Mouse (Mus musculus): ENCODE data around the gene Lyzl4. TPM values are rescaled to one million over a fixed set of nuclear protein-coding genes. Genes with fewer than 3 reads are reported as not detected.
A peak's percentile ranks its signal among the peaks of the same experiment; 100 is the strongest.

The Lyzl4 gene
- total and polyA plus RNA-seq, 2 experiments from 2014 or later: not detected

DNA sequence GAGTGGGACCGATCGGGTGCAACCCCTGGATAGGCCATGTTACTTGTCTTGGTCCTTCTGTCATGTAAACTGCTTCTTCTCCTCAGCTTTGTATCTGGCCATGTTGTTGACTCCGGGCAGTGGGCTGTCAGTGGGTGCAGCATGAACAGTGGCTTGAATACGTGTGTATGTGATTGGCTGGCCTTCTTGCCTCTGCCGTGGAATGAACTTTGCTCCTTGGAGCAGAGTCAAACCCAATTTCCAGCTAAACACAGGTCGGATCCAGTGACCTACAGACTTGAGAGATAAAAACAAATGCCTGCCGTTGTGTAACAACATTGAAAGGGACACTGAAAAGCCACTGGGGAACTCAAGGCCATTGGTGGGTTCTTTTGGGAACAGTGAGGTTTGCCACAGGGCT lies 75.5 kb downstream of the Lyzl4 start:
- Histone ChIP-seq H3K9ac (replicated peaks; ENCODE audit: low read depth, low read length) (no peak overlapping the region), H3K4me3 (ENCODE audit: low read depth, low read length) (no peak overlapping the region), H3K4me1 (ENCODE audit: control insufficient read depth, insufficient read depth) (no peaks in the 10 kb centered on the region), H3K36me3 (replicated peaks; ENCODE audit: control insufficient read depth, insufficient read depth, low read length) (no peaks in the 10 kb centered on the region), H3K27ac (ENCODE audit: low read depth) (no peak overlapping the region), H3K9me3 (replicated peaks; ENCODE audit: control insufficient read depth, low read length) (peaks cover 9% of the 10 kb centered on the region; the same call in 1 of the 2 replicates), H3K4me2 (ENCODE audit: low read depth, low read length) (no peak overlapping the region), H3K27me3 (ENCODE audit: control insufficient read depth, insufficient read depth, low read length) (no peaks in the 10 kb centered on the region)
- ATAC-seq (ENCODE audit: insufficient read depth, low read depth) (no peak), DNase-seq (ENCODE audit: low spot score) (no peak)
- 78% methylated on average over 7 of the region's 7 CpGs for WGBS
- no peak for TF ChIP-seq CTCF (IDR thresholded peaks at IDR 0.05; ENCODE audit: low read depth)
- TF ChIP-seq EP300 (IDR thresholded peaks at IDR 0.05; ENCODE audit: low read depth): no peak

DNA sequence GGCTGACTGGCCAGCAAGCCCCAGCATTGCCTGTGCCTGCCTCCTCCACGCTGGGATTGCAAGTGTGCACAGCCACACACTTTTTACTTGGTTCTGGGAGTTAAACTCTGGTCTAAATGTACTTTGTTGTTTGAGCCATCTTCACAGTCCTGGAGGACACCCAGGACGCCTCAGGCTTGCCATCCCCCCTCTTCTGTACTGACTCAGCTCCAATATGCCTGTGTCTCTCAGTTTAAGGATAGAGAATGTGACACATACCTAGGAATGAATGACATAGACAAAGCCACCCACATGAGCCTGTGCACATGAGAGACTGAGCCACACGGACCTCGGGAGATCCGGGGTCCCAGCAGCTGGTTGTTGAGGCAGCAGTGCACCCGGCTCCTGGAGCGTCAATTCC lies 78.6 kb downstream of the Lyzl4 start:
- Histone ChIP-seq H3K9ac (replicated peaks; ENCODE audit: low read depth, low read length) (no peak overlapping the region), H3K4me2 (ENCODE audit: low read depth, low read length) (no peak overlapping the region), H3K27me3 (ENCODE audit: control insufficient read depth, insufficient read depth, low read length) (no peaks in the 10 kb centered on the region), H3K9me3 (replicated peaks; ENCODE audit: control insufficient read depth, low read length) (no peaks in the 10 kb centered on the region), H3K27ac (ENCODE audit: low read depth) (no peak overlapping the region), H3K4me1 (ENCODE audit: control insufficient read depth, insufficient read depth) (no peaks in the 10 kb centered on the region), H3K36me3 (replicated peaks; ENCODE audit: control insufficient read depth, insufficient read depth, low read length) (no peaks in the 10 kb centered on the region), H3K4me3 (ENCODE audit: low read depth, low read length) (no peak overlapping the region)
- 83% methylated on average over 7 of the region's 7 CpGs for WGBS
- no peak for TF ChIP-seq EP300 (IDR thresholded peaks at IDR 0.05; ENCODE audit: low read depth)
- no peak for TF ChIP-seq CTCF (IDR thresholded peaks at IDR 0.05; ENCODE audit: low read depth)
- DNase-seq (ENCODE audit: low spot score) (no peak), ATAC-seq (ENCODE audit: insufficient read depth, low read depth) (no peak)

DNA sequence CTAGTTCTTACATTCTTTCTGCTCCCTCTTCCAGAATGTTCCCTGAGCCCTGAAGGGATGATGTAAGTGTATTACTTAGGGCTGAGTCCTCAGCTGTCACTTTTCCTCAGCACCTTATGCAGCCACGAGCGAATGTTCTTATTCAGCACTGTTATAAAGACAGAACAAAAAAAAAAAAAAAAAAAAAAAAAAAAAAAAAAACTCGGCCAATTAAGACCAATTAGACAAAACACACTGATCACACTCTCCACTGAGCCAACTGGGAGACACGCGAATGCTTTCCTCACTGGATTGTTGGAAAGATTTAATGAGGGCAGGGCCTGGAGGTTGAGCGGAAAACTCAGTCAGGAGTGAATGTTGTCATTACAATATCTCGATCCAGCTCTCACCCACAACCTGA lies 81.4 kb downstream of the Lyzl4 start:
- ATAC-seq (ENCODE audit: insufficient read depth, low read depth) (no peak), DNase-seq (ENCODE audit: low spot score) (no peak)
- Histone ChIP-seq H3K9ac (replicated peaks; ENCODE audit: low read depth, low read length) (no peak overlapping the region), H3K4me3 (ENCODE audit: low read depth, low read length) (no peak overlapping the region), H3K27ac (ENCODE audit: low read depth) (no peak overlapping the region), H3K27me3 (ENCODE audit: control insufficient read depth, insufficient read depth, low read length) (no peaks in the 10 kb centered on the region), H3K4me2 (ENCODE audit: low read depth, low read length) (no peak overlapping the region), H3K9me3 (replicated peaks; ENCODE audit: control insufficient read depth, low read length) (no peaks in the 10 kb centered on the region), H3K36me3 (replicated peaks; ENCODE audit: control insufficient read depth, insufficient read depth, low read length) (no peaks in the 10 kb centered on the region), H3K4me1 (ENCODE audit: control insufficient read depth, insufficient read depth) (peaks cover 17% of the 10 kb centered on the region)
- TF ChIP-seq EP300 (IDR thresholded peaks at IDR 0.05; ENCODE audit: low read depth): no peak
- no peak for TF ChIP-seq CTCF (IDR thresholded peaks at IDR 0.05; ENCODE audit: low read depth)
- 78% methylated on average over 7 of the region's 7 CpGs for WGBS

DNA sequence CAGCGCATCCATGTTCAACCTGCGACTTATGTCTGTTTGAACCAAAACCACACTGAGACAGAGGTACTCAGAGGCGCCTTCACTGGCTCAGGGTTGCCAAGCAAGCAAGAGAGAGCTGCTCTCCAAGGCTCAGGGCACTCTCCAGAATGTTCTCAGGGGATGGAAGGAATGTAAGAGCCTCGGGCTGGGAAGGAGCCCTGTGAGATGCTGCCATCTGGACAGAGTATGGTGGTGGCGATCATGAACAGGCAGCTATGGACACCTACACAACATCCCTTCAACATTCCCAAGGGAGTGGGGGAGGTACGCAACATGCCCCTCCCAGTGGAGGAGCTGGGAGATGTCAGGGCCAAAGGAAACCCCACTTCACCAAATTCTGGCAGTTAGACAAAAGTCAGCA lies 83.7 kb downstream of the Lyzl4 start:
- Histone ChIP-seq H3K9me3 (replicated peaks; ENCODE audit: control insufficient read depth, low read length) (no peaks in the 10 kb centered on the region), H3K9ac (replicated peaks; ENCODE audit: low read depth, low read length) (no peak overlapping the region), H3K4me2 (ENCODE audit: low read depth, low read length) (no peak overlapping the region), H3K4me1 (ENCODE audit: control insufficient read depth, insufficient read depth) (peaks cover 17% of the 10 kb centered on the region), H3K27ac (ENCODE audit: low read depth) (no peak overlapping the region), H3K27me3 (ENCODE audit: control insufficient read depth, insufficient read depth, low read length) (no peaks in the 10 kb centered on the region), H3K36me3 (replicated peaks; ENCODE audit: control insufficient read depth, insufficient read depth, low read length) (no peaks in the 10 kb centered on the region), H3K4me3 (ENCODE audit: low read depth, low read length) (no peak overlapping the region)
- no peak for ATAC-seq (ENCODE audit: insufficient read depth, low read depth)
- no peak for DNase-seq (ENCODE audit: low spot score)
- TF ChIP-seq EP300 (IDR thresholded peaks at IDR 0.05; ENCODE audit: low read depth): no peak
- no peak for TF ChIP-seq CTCF (IDR thresholded peaks at IDR 0.05; ENCODE audit: low read depth)
- WGBS: 84% methylated on average over 6 of the region's 6 CpGs

DNA sequence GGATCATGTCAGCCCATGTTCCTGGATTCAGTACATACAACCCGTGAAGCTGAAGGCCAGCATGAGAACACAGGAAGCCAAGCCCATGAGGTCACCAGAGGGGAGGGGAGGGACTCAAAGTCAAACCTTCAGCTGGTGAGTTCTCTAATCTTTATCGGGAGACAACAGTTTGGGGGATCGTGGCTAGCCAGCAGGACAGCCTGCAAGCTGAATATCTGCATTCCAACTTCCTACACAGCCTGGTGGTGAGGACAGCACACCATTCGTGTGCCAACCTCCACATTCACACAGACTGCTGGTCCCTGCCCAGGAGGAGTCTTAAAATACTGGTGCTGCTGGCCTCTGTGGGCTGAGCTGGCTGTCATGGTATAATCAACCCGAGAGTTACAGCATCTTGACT lies 85.0 kb downstream of the Lyzl4 start:
- Histone ChIP-seq H3K4me2 (ENCODE audit: low read depth, low read length) (no peak overlapping the region), H3K4me3 (ENCODE audit: low read depth, low read length) (no peak overlapping the region), H3K27me3 (ENCODE audit: control insufficient read depth, insufficient read depth, low read length) (no peaks in the 10 kb centered on the region), H3K36me3 (replicated peaks; ENCODE audit: control insufficient read depth, insufficient read depth, low read length) (no peaks in the 10 kb centered on the region), H3K9me3 (replicated peaks; ENCODE audit: control insufficient read depth, low read length) (no peaks in the 10 kb centered on the region), H3K4me1 (ENCODE audit: control insufficient read depth, insufficient read depth) (peaks cover 17% of the 10 kb centered on the region), H3K27ac (ENCODE audit: low read depth) (peak overlapping the region; percentile 22; the same call in 1 of the 2 replicates), H3K9ac (replicated peaks; ENCODE audit: low read depth, low read length) (no peak overlapping the region)
- DNase-seq (ENCODE audit: low spot score) (peak; percentile 73), ATAC-seq (ENCODE audit: insufficient read depth, low read depth) (peak; percentile 90)
- WGBS: 7% methylated on average over 5 of the region's 5 CpGs
- TF ChIP-seq CTCF (IDR thresholded peaks at IDR 0.05; ENCODE audit: low read depth) (no peak), EP300 (IDR thresholded peaks at IDR 0.05; ENCODE audit: low read depth) (peak; percentile 54; the same call in 1 of the 2 replicates)

DNA sequence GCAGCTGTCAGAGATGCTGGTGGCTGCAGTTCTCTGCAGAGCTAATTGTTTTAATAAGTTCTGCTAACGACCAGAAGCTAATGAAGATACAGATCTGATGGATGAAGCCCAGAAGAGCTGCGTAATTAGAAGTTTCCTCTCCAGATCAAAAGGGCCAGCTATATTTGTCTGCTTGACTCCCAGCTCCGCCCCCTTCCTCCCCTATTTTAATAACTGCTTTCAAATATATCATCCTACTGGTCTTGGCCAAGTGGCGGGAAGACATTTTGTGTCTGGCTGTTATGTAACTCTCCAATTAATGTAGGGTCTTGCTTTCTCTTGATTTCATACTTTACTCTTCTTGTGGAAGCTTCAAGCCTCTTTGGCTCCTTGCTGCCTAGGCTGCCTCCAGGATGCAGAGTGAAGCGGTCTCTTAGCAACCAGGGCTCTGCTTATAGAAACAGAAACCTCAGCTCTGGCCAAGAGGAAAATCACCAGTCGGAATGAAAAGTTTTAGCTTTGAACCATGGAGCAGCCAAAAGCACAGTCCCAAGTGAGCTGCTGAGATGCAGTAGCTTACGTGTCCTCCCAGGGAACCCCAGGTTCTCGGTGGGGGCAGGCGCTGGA lies 86.4 kb downstream of the Lyzl4 start:
- TF ChIP-seq EP300 (IDR thresholded peaks at IDR 0.05; ENCODE audit: low read depth): no peak
- TF ChIP-seq CTCF (IDR thresholded peaks at IDR 0.05; ENCODE audit: low read depth): no peak
- 41% methylated on average over 9 of the region's 9 CpGs for WGBS

More for the DNA sequence above, 86.4 kb downstream of the Lyzl4 start:
- Histone ChIP-seq H3K36me3 (replicated peaks; ENCODE audit: control insufficient read depth, insufficient read depth, low read length) (no peaks in the 10 kb centered on the region), H3K9me3 (replicated peaks; ENCODE audit: control insufficient read depth, low read length) (no peaks in the 10 kb centered on the region), H3K4me3 (ENCODE audit: low read depth, low read length) (no peak overlapping the region), H3K27me3 (ENCODE audit: control insufficient read depth, insufficient read depth, low read length) (no peaks in the 10 kb centered on the region), H3K9ac (replicated peaks; ENCODE audit: low read depth, low read length) (no peak overlapping the region), H3K27ac (ENCODE audit: low read depth) (peak overlapping the region; percentile 11; the same call in 1 of the 2 replicates), H3K4me2 (ENCODE audit: low read depth, low read length) (no peak overlapping the region), H3K4me1 (ENCODE audit: control insufficient read depth, insufficient read depth) (peaks cover 17% of the 10 kb centered on the region)
- DNase-seq (ENCODE audit: low spot score) (peak; percentile 73), ATAC-seq (ENCODE audit: insufficient read depth, low read depth) (0 out of 2 replicates have a peak, but pooled peaks have one; percentile 18)

All from heart, postnatal 0 days (tissue).